Mouse (Mus musculus): Measurements from ENCODE around the gene Tff3. TPM values are rescaled to one million over a fixed set of nuclear protein-coding genes. Genes with fewer than 3 reads are reported as not detected.

Gene Tff3
- not detected in 2 replicates for polyA plus RNA-seq (2015; fragmentation: Nextera tagmentation; extraction: Ambion mirVana)

- no peak for ATAC-seq
- H3K9me3 ChIP-seq (ENCODE audit: low read length) = no peaks in the 10 kb centered on the region
- H3K4me1 ChIP-seq (ENCODE audit: insufficient read depth, low read depth, low read length) = no peaks in the 10 kb centered on the region
- no peak within 1 kb of the TSS for H3K9ac ChIP-seq (replicated peaks; ENCODE audit: low read depth)
- H3K27ac ChIP-seq (ENCODE audit: low read length) = no peak within 1 kb of the TSS
- no peaks in the 10 kb centered on the region for H3K27me3 ChIP-seq (replicated peaks; ENCODE audit: insufficient read depth, low read length)
- no peaks in the 10 kb centered on the region for H3K36me3 ChIP-seq (ENCODE audit: insufficient read depth, low read length)
- no peak within 1 kb of the TSS for H3K4me3 ChIP-seq (ENCODE audit: low read depth, low read length)
- no peak for TF ChIP-seq CTCF (IDR thresholded peaks at IDR 0.05)
- TF ChIP-seq EP300 (IDR thresholded peaks at IDR 0.05) = no peak
- DNase-seq (ENCODE audit: low spot score) = no peak
- H3K4me2 ChIP-seq (replicated peaks; ENCODE audit: low read depth, low read length) = no peak within 1 kb of the TSS
- 22% methylated on average over 2 of the region's 2 CpGs for WGBS
Observed at GRCm38 (mm10) chr17:31129452-31129851, at the start of gene Tff3. Gene Tff3 (minus strand): TSS chr17:31129646.

DNA sequence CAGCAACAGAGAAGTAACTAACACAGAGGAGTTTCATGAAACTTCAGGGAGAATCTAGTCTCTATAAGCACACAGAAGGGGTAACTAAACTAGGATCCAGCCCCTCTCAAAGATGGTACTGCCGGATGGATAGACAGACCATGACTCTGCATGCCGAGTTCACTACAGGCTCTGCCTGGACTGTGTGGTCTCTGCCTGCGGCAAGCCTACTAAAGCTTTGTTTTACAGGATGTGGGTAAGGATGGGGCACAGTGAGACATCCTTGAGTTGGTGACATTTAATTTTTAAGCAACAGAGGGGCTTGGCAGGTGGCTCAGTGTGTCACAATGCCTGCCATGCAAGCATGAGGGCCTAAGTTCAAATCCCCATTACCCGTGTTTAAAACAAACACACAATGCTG is 46.9 kb upstream of the Tff3 start:
- Histone ChIP-seq H3K27me3 (replicated peaks; ENCODE audit: insufficient read depth, low read length) (no peaks in the 10 kb centered on the region), H3K4me3 (ENCODE audit: low read depth, low read length) (no peak overlapping the region), H3K9ac (replicated peaks; ENCODE audit: low read depth) (no peak overlapping the region), H3K4me1 (ENCODE audit: insufficient read depth, low read depth, low read length) (no peaks in the 10 kb centered on the region), H3K27ac (ENCODE audit: low read length) (no peak overlapping the region), H3K9me3 (ENCODE audit: low read length) (no peaks in the 10 kb centered on the region), H3K36me3 (ENCODE audit: insufficient read depth, low read length) (no peaks in the 10 kb centered on the region), H3K4me2 (replicated peaks; ENCODE audit: low read depth, low read length) (no peak overlapping the region)
- TF ChIP-seq CTCF (IDR thresholded peaks at IDR 0.05) = no peak
- no peak for ATAC-seq
- no peak for DNase-seq (ENCODE audit: low spot score)
- WGBS = 78% methylated on average over 4 of the region's 4 CpGs

- Histone ChIP-seq H3K9ac (replicated peaks; ENCODE audit: low read depth) (no peak overlapping the region), H3K9me3 (ENCODE audit: low read length) (no peaks in the 10 kb centered on the region), H3K4me3 (ENCODE audit: low read depth, low read length) (no peak overlapping the region), H3K4me2 (replicated peaks; ENCODE audit: low read depth, low read length) (no peak overlapping the region), H3K4me1 (ENCODE audit: insufficient read depth, low read depth, low read length) (no peaks in the 10 kb centered on the region), H3K27ac (ENCODE audit: low read length) (no peak overlapping the region), H3K27me3 (replicated peaks; ENCODE audit: insufficient read depth, low read length) (no peaks in the 10 kb centered on the region), H3K36me3 (ENCODE audit: insufficient read depth, low read length) (no peaks in the 10 kb centered on the region)
- TF ChIP-seq CTCF (IDR thresholded peaks at IDR 0.05) (no peak), EP300 (IDR thresholded peaks at IDR 0.05) (no peak)
- WGBS = 58% methylated on average over 5 of the region's 5 CpGs
- DNase-seq (ENCODE audit: low spot score) = no peak
- no peak for ATAC-seq
Observed at GRCm38 (mm10) chr17:31169796-31170195, 40.4 kb upstream of the Tff3 start.

DNA sequence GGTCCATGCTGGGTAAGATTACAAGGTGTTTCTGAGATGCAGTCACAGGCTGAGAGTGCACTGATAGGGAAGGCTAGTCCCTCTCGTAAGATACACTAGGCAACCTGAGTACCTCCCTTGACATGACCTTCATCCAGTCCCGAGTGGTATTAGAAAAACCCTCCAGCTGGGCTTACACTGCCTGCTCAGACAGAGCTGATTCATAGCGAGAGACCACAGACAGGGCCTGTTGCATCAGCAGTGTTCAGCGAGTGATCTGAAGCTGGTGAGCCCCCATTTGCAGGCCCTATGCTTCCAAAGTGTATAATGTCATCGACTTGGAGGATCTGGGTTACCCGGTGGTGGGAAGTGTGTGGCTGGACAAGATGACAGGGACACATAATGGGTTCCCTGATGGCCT is 35.7 kb upstream of the Tff3 start, which contains the start of gene Tff1:
Tff1 (minus strand) TSS at position 151 of the 400 bp plus-strand sequence.
- no peaks in the 10 kb centered on the region for H3K4me1 ChIP-seq (ENCODE audit: insufficient read depth, low read depth, low read length)
- no peaks in the 10 kb centered on the region for H3K9me3 ChIP-seq (ENCODE audit: low read length)
- H3K4me2 ChIP-seq (replicated peaks; ENCODE audit: low read depth, low read length) = no peak within 1 kb of the TSS
- TF ChIP-seq EP300 (IDR thresholded peaks at IDR 0.05) (no peak), CTCF (IDR thresholded peaks at IDR 0.05) (no peak)
- H3K27me3 ChIP-seq (replicated peaks; ENCODE audit: insufficient read depth, low read length) = no peaks in the 10 kb centered on the region
- DNase-seq (ENCODE audit: low spot score) = no peak
- H3K4me3 ChIP-seq (ENCODE audit: low read depth, low read length) = no peak within 1 kb of the TSS
- H3K9ac ChIP-seq (replicated peaks; ENCODE audit: low read depth) = no peak within 1 kb of the TSS
- ATAC-seq = no peak
- H3K36me3 ChIP-seq (ENCODE audit: insufficient read depth, low read length) = no peaks in the 10 kb centered on the region
- 69% methylated on average over 6 of the region's 6 CpGs for WGBS
- no peak within 1 kb of the TSS for H3K27ac ChIP-seq (ENCODE audit: low read length)

DNA sequence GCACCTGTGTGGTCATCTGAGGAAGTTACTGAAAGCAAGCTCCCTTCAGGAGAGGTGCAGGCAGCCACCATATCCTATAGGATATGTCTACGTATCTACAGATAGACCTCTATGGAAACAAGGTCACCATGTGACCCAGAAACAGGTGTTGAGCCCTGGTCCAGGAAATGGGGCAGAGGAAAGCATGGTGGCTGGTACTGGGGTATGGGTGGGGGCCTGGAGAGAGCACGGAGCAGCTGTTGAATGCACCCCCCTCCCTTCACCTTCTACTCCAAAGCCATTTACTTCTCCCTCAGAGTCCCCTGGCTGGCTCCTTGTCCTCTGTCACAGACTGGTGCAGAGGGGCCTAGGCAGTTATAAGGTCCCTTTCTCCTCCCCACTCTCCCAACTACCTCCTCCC is 34.4 kb upstream of the Tff3 start:
- no peak overlapping the region for H3K27ac ChIP-seq (ENCODE audit: low read length)

DNA sequence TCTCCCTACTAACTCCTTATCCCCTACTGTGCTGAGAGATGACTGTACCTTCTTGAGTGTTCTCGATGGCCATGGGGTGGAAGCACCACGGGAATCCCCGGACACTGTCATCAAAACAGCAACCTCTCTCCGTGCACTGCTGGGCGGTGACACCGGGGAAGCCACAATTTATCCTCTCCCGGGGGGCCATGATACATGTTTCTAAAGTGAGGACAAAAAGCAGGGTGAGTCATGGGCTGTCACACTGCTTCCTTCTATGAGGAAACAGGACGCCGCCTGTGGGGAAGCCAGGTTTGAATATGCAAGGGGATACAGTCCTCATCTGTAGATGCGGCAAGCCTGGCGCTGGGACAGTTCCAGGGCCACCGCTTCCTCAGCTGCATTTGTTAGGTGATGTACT is 33.2 kb upstream of the Tff3 start:
- Histone ChIP-seq H3K27ac (ENCODE audit: low read length) (no peak overlapping the region), H3K4me2 (replicated peaks; ENCODE audit: low read depth, low read length) (no peak overlapping the region)
- TF ChIP-seq CTCF (IDR thresholded peaks at IDR 0.05) (no peak), EP300 (IDR thresholded peaks at IDR 0.05) (no peak)

More for the DNA sequence above, 34.4 kb upstream of the Tff3 start:
- Histone ChIP-seq H3K36me3 (ENCODE audit: insufficient read depth, low read length) (no peaks in the 10 kb centered on the region), H3K4me1 (ENCODE audit: insufficient read depth, low read depth, low read length) (no peaks in the 10 kb centered on the region), H3K4me3 (ENCODE audit: low read depth, low read length) (no peak overlapping the region), H3K27me3 (replicated peaks; ENCODE audit: insufficient read depth, low read length) (no peaks in the 10 kb centered on the region), H3K4me2 (replicated peaks; ENCODE audit: low read depth, low read length) (no peak overlapping the region), H3K9ac (replicated peaks; ENCODE audit: low read depth) (no peak overlapping the region), H3K9me3 (ENCODE audit: low read length) (no peaks in the 10 kb centered on the region)
- no peak for ATAC-seq
- TF ChIP-seq CTCF (IDR thresholded peaks at IDR 0.05) (no peak), EP300 (IDR thresholded peaks at IDR 0.05) (no peak)
- DNase-seq (ENCODE audit: low spot score) = no peak
- 86% methylated on average over 2 of the region's 2 CpGs for WGBS

DNA sequence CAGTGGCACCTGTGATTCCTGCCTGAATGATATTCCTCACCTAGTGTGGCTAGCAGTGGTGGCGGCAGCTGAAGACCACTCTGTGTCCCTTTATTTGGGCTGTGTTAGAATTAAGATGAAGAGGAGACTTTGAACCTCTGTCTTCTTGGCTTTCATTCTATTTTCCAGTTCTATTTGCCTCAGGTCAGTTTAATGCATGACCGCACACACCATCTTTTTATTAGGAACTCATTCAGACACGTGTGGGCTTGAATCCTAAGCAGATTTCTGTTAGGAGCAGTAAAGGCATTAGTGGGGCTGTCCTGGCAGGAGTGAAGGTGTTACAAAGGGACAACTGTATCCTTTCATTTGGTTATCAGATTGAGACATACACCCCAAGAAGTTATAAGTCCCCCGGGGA is 30.8 kb upstream of the Tff3 start:
- Histone ChIP-seq H3K4me1 (ENCODE audit: insufficient read depth, low read depth, low read length) (no peaks in the 10 kb centered on the region), H3K4me3 (ENCODE audit: low read depth, low read length) (no peak overlapping the region), H3K27ac (ENCODE audit: low read length) (no peak overlapping the region), H3K9me3 (ENCODE audit: low read length) (no peaks in the 10 kb centered on the region), H3K36me3 (ENCODE audit: insufficient read depth, low read length) (no peaks in the 10 kb centered on the region), H3K9ac (replicated peaks; ENCODE audit: low read depth) (no peak overlapping the region), H3K4me2 (replicated peaks; ENCODE audit: low read depth, low read length) (no peak overlapping the region), H3K27me3 (replicated peaks; ENCODE audit: insufficient read depth, low read length) (no peaks in the 10 kb centered on the region)
- no peak for TF ChIP-seq EP300 (IDR thresholded peaks at IDR 0.05)
- TF ChIP-seq CTCF (IDR thresholded peaks at IDR 0.05) = no peak
- DNase-seq (ENCODE audit: low spot score) = no peak
- WGBS = 88% methylated on average over 4 of the region's 4 CpGs
- no peak for ATAC-seq

More for the DNA sequence above, 33.2 kb upstream of the Tff3 start:
- Histone ChIP-seq H3K4me3 (ENCODE audit: low read depth, low read length) (no peak overlapping the region), H3K9ac (replicated peaks; ENCODE audit: low read depth) (no peak overlapping the region), H3K4me1 (ENCODE audit: insufficient read depth, low read depth, low read length) (no peaks in the 10 kb centered on the region), H3K9me3 (ENCODE audit: low read length) (no peaks in the 10 kb centered on the region), H3K27me3 (replicated peaks; ENCODE audit: insufficient read depth, low read length) (no peaks in the 10 kb centered on the region), H3K36me3 (ENCODE audit: insufficient read depth, low read length) (no peaks in the 10 kb centered on the region)
- DNase-seq (ENCODE audit: low spot score) = no peak
- ATAC-seq = no peak
- WGBS = 65% methylated on average over 12 of the region's 12 CpGs
